Mouse (Mus musculus) T-helper 17 cell (primary cell): ENCODE results near the gene Gpr55.
"Not testable (repeated sequence)": the region's sequence is repeated elsewhere in the genome, so short reads cannot be mapped to it uniquely, and the experiment has no call there.

Source experiments
- in situ Hi-C, 2 experiments: fragments of 300-600 bp; cut with MboI, MseI; formaldehyde crosslinking; loops; 1 replicate in 1 of 2; 2 replicates in 1 of 2; pipeline ENCODE4 v1.15.1; 2025; ENCODE audit warnings: high pct_unique_total_duplicates in 2 of 2

The Gpr55 gene

GRCm38 (mm10) chr1:85960873-85961272 is at the start of gene Gpr55:
TSS of gene Gpr55 (minus strand) at chr1:85961007.
- in situ Hi-C loops: no loop called here

- in situ Hi-C loops: loop anchor here (5.0 kb wide), 2 partner anchors 75 to 155 kb away; no protein-coding TSS in a partner anchor
Measured at GRCm38 (mm10) chr1:86007778-86008177, 47.0 kb upstream of the Gpr55 start.

- in situ Hi-C loops: loop anchor here (5.0 kb wide), 2 partner anchors 74 to 154 kb away; no protein-coding TSS in a partner anchor
Measured at GRCm38 (mm10) chr1:86006040-86006439, 45.2 kb upstream of the Gpr55 start.

GRCm38 (mm10) chr1:86005540-86005939 is 44.7 kb upstream of the Gpr55 start:
- in situ Hi-C loops: loop anchor here (5.0 kb wide), 2 partner anchors 73 to 153 kb away; no protein-coding TSS in a partner anchor

- in situ Hi-C loops: no loop called here
Measured at GRCm38 (mm10) chr1:85999853-86000570, 39.2 kb upstream of the Gpr55 start.

- in situ Hi-C loops: no loop called here
Measured at GRCm38 (mm10) chr1:85998012-85998411, 37.2 kb upstream of the Gpr55 start.

- in situ Hi-C loops: no loop called here
Measured at GRCm38 (mm10) chr1:85997221-85997620, 36.4 kb upstream of the Gpr55 start.

GRCm38 (mm10) chr1:85993541-85993940 is 32.7 kb upstream of the Gpr55 start:
- in situ Hi-C loops: no loop called here

GRCm38 (mm10) chr1:85992175-85992574 is 31.4 kb upstream of the Gpr55 start:
- in situ Hi-C loops: no loop called here

- in situ Hi-C loops: not testable (repeated sequence)
Measured at GRCm38 (mm10) chr1:85988882-85989281, 28.1 kb upstream of the Gpr55 start.

GRCm38 (mm10) chr1:85988351-85988750 is 27.5 kb upstream of the Gpr55 start:
- in situ Hi-C loops: no loop called here

GRCm38 (mm10) chr1:85985784-85986183 is 25.0 kb upstream of the Gpr55 start:
- in situ Hi-C loops: no loop called here

GRCm38 (mm10) chr1:85981738-85982357 is 21.0 kb upstream of the Gpr55 start:
- in situ Hi-C loops: no loop called here

GRCm38 (mm10) chr1:85977709-85978108 is 16.9 kb upstream of the Gpr55 start:
- in situ Hi-C loops: no loop called here

- in situ Hi-C loops: no loop called here
Measured at GRCm38 (mm10) chr1:85973468-85973877, 12.7 kb upstream of the Gpr55 start.

GRCm38 (mm10) chr1:85972341-85972740 is 11.5 kb upstream of the Gpr55 start:
- in situ Hi-C loops: no loop called here

- in situ Hi-C loops: no loop called here
Measured at GRCm38 (mm10) chr1:85971070-85971469, 10.3 kb upstream of the Gpr55 start.

GRCm38 (mm10) chr1:85969519-85969918 is 8.7 kb upstream of the Gpr55 start:
- in situ Hi-C loops: no loop called here

- in situ Hi-C loops: no loop called here
Measured at GRCm38 (mm10) chr1:85969081-85969480, 8.3 kb upstream of the Gpr55 start.

GRCm38 (mm10) chr1:85965856-85966255 is 5.0 kb upstream of the Gpr55 start:
- in situ Hi-C loops: no loop called here

- in situ Hi-C loops: no loop called here
Measured at GRCm38 (mm10) chr1:85962081-85962480, 1.3 kb upstream of the Gpr55 start.

GRCm38 (mm10) chr1:85959889-85960276 is 924 bp downstream of the Gpr55 start:
- in situ Hi-C loops: no loop called here
